Mouse (Mus musculus) G1E (cell line): ENCODE data around the gene 1700016H13Rik. TPM values are rescaled to one million over a fixed set of nuclear protein-coding genes. Genes with fewer than 3 reads are reported as not detected.

Source experiments
- ATAC-seq: 2 replicates; pipeline ENCODE4 v1.8.0; 2016; ENCODE audit warnings: mild to moderate bottlenecking; ENCODE audit not compliant: insufficient number of reproducible peaks, poor library complexity, low FRiP score, severe bottlenecking; ENCODE audit errors: extremely low read depth
- DNase-seq: peaks from one replicate; pipeline ENCODE4 v3.0.0; 2012; ENCODE audit warnings: low spot score
- H3K27me3 ChIP-seq: 2 replicates; pipeline ENCODE4 v1.6.1; 2012; ENCODE audit warnings: mild to moderate bottlenecking, low read length, inconsistent platforms; ENCODE audit not compliant: insufficient read depth
- H3K36me3 ChIP-seq: replicated peaks from 2 replicates; pipeline ENCODE3; 2012; ENCODE audit warnings: mild to moderate bottlenecking, inconsistent platforms
- H3K4me1 ChIP-seq: 2 replicates; pipeline ENCODE4 v1.6.1; 2012; ENCODE audit warnings: low read depth, low read length, inconsistent platforms, mixed read lengths; ENCODE audit not compliant: insufficient read depth
- H3K4me3 ChIP-seq: 2 replicates; pipeline ENCODE4 v1.5.1; 2012; ENCODE audit warnings: low read depth, mild to moderate bottlenecking, inconsistent platforms, low read length, moderate library complexity, mixed read lengths
- H3K9me3 ChIP-seq: replicated peaks from 2 replicates; pipeline ENCODE4 v1.6.1; 2012; ENCODE audit warnings: inconsistent platforms
- CTCF ChIP-seq: IDR thresholded peaks from 2 replicates; pipeline ENCODE4 v1.5.1; 2012; ENCODE audit warnings: low read depth, low read length, inconsistent platforms, mixed read lengths
- GATA1 ChIP-seq: IDR thresholded peaks from 2 replicates; pipeline ENCODE4 v1.6.1; 2012; ENCODE audit warnings: borderline replicate concordance, low read length, inconsistent platforms, mixed read lengths
- GATA2 ChIP-seq: IDR thresholded peaks from 2 replicates; pipeline ENCODE4 v1.6.1; 2012; ENCODE audit warnings: low read depth, low read length, inconsistent platforms, borderline replicate concordance
- POLR2AphosphoS5 ChIP-seq: IDR thresholded peaks from 2 replicates; pipeline ENCODE4 v1.6.1; 2012; ENCODE audit warnings: low read depth, low read length, inconsistent platforms; ENCODE audit not compliant: insufficient replicate concordance
- TAL1 ChIP-seq: conservative IDR thresholded peaks from 2 replicates; pipeline ENCODE4 v1.6.1; 2012; ENCODE audit warnings: low read depth, low read length, inconsistent platforms, mixed read lengths
- polyA plus RNA-seq: library from polyadenylated mRNA; stranded (reverse); fragments of >175 nt; gene quantifications from 2 replicates; pipeline ENCODE4 v1.2.3, GENCODE M21; 2012
- total RNA-seq, 2 experiments: library from RNA; stranded (forward) in 1 of 2; stranded (reverse) in 1 of 2; fragments of 200-1000 nt in 1 of 2; fragments of >200 nt in 1 of 2; fragmentation: Nextera tagmentation in 1 of 2; gene quantifications; 2 replicates each; pipeline ENCODE4 v1.2.3; 2014 to 2017

1700016H13Rik gene
- total and polyA plus RNA-seq, 3 experiments: not detected

DNA sequence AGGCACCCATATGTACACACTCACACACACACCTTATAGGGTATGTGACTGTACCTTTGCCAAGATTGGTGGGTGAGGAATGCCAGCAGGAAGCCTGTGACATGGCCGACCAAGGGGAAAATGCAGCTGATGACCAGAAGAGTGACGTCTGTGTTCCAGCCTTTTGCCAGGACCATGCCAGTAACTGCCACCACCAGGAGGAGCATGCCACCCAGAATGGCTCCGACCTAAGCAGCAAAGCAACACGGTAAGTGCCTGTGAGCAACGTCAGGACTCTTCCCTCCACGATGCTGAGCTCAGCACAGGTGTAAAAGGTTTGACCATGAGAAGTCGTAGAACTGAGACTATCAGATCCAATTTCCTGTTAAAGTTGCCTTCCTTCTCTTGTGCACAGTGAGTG lies 43.5 kb downstream of the 1700016H13Rik start:
- Histone ChIP-seq H3K4me3 (no peak overlapping the region), H3K27me3 (no peaks in the 10 kb centered on the region), H3K36me3 (no peaks in the 10 kb centered on the region), H3K4me1 (no peaks in the 10 kb centered on the region), H3K9me3 (peaks cover 21% of the 10 kb centered on the region)
- DNase-seq: no peak
- no peak for ATAC-seq
- TF ChIP-seq CTCF (no peak), GATA2 (no peak), POLR2AphosphoS5 (no peak), GATA1 (no peak), TAL1 (no peak)

DNA sequence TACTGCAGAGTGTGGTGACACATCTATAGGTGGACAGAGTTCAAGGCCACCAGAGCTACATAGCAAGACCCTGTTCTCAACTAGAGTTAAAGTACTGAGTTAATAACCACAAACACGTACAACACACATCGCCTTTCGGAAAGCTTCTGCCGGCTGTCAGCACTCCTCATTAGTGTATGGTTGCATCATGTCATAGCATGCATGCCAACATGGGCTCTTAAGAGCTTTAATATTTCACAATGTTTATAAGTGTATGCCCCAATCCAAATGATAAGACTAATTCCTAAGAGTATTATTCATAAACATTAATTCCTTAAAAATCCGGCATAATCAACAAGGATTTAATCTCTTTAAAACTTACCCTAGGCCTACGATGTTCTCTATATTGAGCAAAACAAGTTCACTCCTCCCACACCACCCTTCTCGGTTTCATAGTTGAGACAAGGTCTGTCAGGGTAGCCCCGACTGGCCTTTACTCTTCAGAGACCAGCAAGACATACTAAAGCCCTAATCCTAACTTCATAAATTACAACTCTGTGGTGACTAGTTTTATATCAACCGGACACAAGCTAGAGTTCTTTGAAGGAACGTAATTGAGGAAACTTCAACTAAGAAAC lies 44.8 kb downstream of the 1700016H13Rik start:
- no peaks in the 10 kb centered on the region for H3K36me3 ChIP-seq
- H3K4me3 ChIP-seq: no peak overlapping the region
- DNase-seq (no peak), ATAC-seq (no peak)
- no peak for TF ChIP-seq POLR2AphosphoS5
- TF ChIP-seq CTCF: no peak
- TF ChIP-seq GATA2: no peak
- TF ChIP-seq TAL1: no peak
- no peak for TF ChIP-seq GATA1
- no peaks in the 10 kb centered on the region for H3K27me3 ChIP-seq
- no peaks in the 10 kb centered on the region for H3K4me1 ChIP-seq
- H3K9me3 ChIP-seq: peaks cover 21% of the 10 kb centered on the region

DNA sequence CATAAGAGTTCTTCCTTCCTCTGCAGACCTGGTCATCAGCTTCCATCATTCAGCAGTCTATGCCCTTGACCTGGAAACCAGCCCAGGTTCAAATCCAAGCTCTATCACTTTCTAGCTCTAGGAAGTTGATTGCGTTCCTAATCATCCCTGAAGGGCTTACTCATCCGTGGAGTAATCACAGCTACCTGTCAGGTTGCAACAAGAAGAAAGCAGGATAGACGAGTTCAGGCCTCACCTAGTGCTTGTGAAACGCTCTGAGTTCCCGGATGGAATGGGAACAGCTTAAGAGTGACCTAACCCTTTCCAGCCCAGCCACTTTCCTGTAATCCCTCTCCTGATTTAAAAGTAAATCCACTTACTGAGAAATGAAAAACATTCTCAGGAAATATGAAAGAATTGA lies 45.7 kb downstream of the 1700016H13Rik start:
- Histone ChIP-seq H3K36me3 (no peaks in the 10 kb centered on the region), H3K9me3 (peaks cover 19% of the 10 kb centered on the region), H3K4me3 (no peak overlapping the region), H3K27me3 (no peaks in the 10 kb centered on the region), H3K4me1 (no peaks in the 10 kb centered on the region)
- DNase-seq (no peak), ATAC-seq (no peak)
- TF ChIP-seq POLR2AphosphoS5 (no peak), CTCF (no peak), GATA2 (no peak), TAL1 (no peak), GATA1 (no peak)

DNA sequence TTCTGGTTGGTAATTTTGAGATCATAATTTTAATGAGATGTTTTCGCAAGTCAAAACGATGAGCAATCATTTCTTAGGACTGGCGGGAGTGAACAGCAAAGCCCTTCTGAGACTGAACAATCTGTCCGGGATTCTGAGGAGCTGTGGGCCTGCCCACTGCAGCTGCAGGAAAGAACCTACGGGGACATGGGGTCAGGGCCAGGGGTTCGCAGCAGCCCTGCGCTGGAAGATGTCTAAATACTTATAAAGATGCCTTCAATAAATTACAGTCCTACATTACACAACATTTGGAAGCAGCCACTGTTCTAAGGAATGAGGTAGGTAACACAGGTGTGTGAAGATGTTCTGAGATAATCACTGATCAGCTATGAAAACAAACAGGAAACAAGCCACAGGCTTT lies 50.1 kb downstream of the 1700016H13Rik start:
- TF ChIP-seq TAL1 (no peak), POLR2AphosphoS5 (no peak), GATA1 (no peak), CTCF (no peak), GATA2 (no peak)
- Histone ChIP-seq H3K4me1 (no peaks in the 10 kb centered on the region), H3K27me3 (no peaks in the 10 kb centered on the region), H3K9me3 (peaks cover 19% of the 10 kb centered on the region), H3K36me3 (no peaks in the 10 kb centered on the region), H3K4me3 (no peak overlapping the region)
- DNase-seq: no peak
- ATAC-seq: no peak

DNA sequence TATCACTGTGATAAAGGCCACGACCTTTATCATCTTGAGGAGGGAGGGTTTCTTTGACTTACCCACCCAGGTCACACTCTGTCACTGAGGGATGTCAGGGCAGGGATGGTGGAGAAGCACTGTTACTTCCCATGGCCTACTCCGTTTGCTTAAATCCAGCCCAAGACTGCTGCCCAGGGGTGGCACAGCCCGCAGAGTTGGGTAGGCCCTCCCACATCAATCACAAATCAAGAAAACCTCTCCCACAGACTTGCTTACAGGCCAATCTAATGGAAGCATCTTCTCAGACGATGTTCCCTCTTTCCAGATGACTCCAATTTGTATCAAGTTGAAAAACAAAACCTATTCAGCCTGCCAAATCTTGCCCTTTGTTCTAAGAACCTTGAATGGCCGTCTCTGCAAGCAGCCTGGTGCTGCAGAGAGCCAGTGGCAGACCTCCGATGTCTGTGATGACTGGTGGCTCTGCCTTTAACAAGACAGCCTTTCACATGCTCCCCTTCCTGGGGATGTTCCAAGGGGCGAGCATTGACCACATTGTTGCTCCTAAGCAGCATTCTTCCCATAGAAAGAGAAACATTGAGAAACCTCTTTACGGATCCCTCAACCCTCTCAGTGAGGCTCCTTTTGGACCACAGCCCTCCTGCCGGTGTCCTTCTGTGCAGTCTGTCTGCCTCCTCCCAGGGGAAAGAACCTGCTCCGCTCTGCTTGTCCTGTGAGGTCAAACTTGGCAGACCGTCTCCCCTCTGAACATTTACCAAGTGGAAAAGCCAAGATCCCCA lies 52.5 kb downstream of the 1700016H13Rik start:
- H3K9me3 ChIP-seq: peaks cover 35% of the 10 kb centered on the region
- no peaks in the 10 kb centered on the region for H3K4me1 ChIP-seq
- TF ChIP-seq CTCF: no peak
- TF ChIP-seq POLR2AphosphoS5: no peak
- TF ChIP-seq TAL1: no peak
- no peak for TF ChIP-seq GATA2
- TF ChIP-seq GATA1: no peak
- DNase-seq (no peak), ATAC-seq (no peak)
- no peaks in the 10 kb centered on the region for H3K27me3 ChIP-seq
- no peaks in the 10 kb centered on the region for H3K36me3 ChIP-seq
- H3K4me3 ChIP-seq: no peak overlapping the region

DNA sequence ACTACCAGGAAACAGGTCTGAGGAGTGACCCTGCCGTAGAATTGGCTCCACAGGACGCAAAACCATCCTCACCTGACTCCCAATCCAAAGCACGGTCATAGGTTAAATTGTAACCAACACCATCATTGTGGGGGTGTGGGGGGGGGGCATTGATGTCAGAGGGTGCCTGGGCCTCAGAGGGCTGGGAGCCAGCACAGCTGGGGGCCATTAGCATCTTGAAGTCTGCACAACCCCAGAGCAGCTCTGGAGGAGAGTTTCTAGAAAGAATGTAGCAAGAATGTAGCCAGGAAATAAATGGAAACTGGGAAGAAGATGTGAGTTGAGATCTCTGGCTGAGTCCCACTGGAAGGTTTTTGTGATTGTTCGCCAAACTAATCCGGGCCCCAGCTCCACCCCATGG lies 56.9 kb downstream of the 1700016H13Rik start:
- no peak for DNase-seq
- Histone ChIP-seq H3K4me1 (no peaks in the 10 kb centered on the region), H3K4me3 (no peak overlapping the region), H3K36me3 (no peaks in the 10 kb centered on the region), H3K9me3 (peaks cover 52% of the 10 kb centered on the region), H3K27me3 (no peaks in the 10 kb centered on the region)
- TF ChIP-seq TAL1 (no peak), GATA1 (no peak), POLR2AphosphoS5 (no peak), CTCF (no peak), GATA2 (no peak)
- no peak for ATAC-seq
